Mouse (Mus musculus) midbrain, embryonic 12.5 days (tissue): ENCODE measurements around the gene Lao1. TPM values are rescaled to one million over a fixed set of nuclear protein-coding genes. Genes with fewer than 3 reads are reported as not detected.

Source experiments
- ATAC-seq: fragments of 200-750 bp; cut with Nextera tagmentation; 2 replicates; pipeline ENCODE4 v1.8.0; 2017; ENCODE audit warnings: low read depth, moderate TSS enrichment, moderate library complexity; ENCODE audit not compliant: low FRiP score
- H3K27ac ChIP-seq: fragments of 300-500 bp; sonication (generic); replicated peaks from 2 replicates; pipeline ENCODE4 v1.5.1; 2016; ENCODE audit warnings: mild to moderate bottlenecking
- H3K27me3 ChIP-seq: fragments of 300-500 bp; sonication (generic); 2 replicates; pipeline ENCODE4 v1.6.1; 2016; ENCODE audit warnings: mild to moderate bottlenecking
- H3K36me3 ChIP-seq: fragments of 300-500 bp; sonication (generic); 2 replicates; pipeline ENCODE4 v1.6.1; 2016
- H3K4me1 ChIP-seq: fragments of 300-500 bp; sonication (generic); 2 replicates; pipeline ENCODE4 v1.6.1; 2016
- H3K4me2 ChIP-seq: fragments of 300-500 bp; sonication (generic); replicated peaks from 2 replicates; pipeline ENCODE4 v1.6.1; 2016; ENCODE audit warnings: mild to moderate bottlenecking, moderate library complexity
- H3K4me3 ChIP-seq: fragments of 300-500 bp; sonication (generic); 2 replicates; pipeline ENCODE4 v1.5.1; 2016; ENCODE audit warnings: mild to moderate bottlenecking
- H3K9ac ChIP-seq: fragments of 300-500 bp; sonication (generic); replicated peaks from 2 replicates; pipeline ENCODE4 v1.6.1; 2016; ENCODE audit warnings: mild to moderate bottlenecking, moderate library complexity
- H3K9me3 ChIP-seq: fragments of 300-500 bp; sonication (generic); 2 replicates; pipeline ENCODE4 v1.6.1; 2016; ENCODE audit warnings: mild to moderate bottlenecking
- WGBS: fragments of 180-500 bp; shearing (Covaris S2); methylation state at CpG from one replicate; pipeline ENCODE4 v1.1.7; 2016; 5-methylcytosine and 5-hydroxymethylcytosine counted together
- polyA plus RNA-seq: library from polyadenylated mRNA; unstranded; fragments of >200 nt; fragmentation: Nextera tagmentation; extraction: Ambion mirVana; gene quantifications from 2 replicates; pipeline ENCODE4 v1.2.1, GENCODE M21; 2016

The Lao1 gene
- polyA plus RNA-seq, 1 experiment from 2014 or later = not detected

DNA sequence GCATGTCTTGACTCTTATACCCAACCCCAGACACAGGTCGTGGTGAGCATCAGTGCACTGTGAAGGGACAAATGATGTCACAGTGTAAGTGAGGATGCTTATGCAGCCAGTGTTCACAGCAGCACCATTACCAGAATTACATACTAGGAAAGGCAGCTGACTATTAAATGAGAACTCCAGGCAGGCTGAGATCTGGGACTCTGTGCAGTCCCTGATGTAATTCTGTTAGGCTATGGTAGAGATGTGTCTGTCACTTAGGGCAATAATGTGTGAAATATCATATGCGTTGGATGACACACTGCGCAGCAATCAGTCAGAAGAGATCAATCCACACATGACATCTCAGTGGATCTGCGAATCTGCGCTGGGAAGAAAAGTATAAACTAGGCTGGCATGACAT lies 55.7 kb downstream of the Lao1 start:
- H3K9ac ChIP-seq = no peak overlapping the region
- H3K4me3 ChIP-seq = no peak overlapping the region
- H3K4me2 ChIP-seq = no peak overlapping the region
- no peak for ATAC-seq
- no peaks in the 10 kb centered on the region for H3K9me3 ChIP-seq
- WGBS = 89% methylated on average over 5 of the region's 5 CpGs
- H3K4me1 ChIP-seq = peaks cover 10% of the 10 kb centered on the region
- H3K36me3 ChIP-seq = no peaks in the 10 kb centered on the region
- no peaks in the 10 kb centered on the region for H3K27me3 ChIP-seq
- H3K27ac ChIP-seq = no peak overlapping the region

Other genes starting within 250 kb of the Lao1 start
- gene Olfr1340, start 241.4 kb upstream of the Lao1 start, polyA plus RNA-seq = not detected in 2 replicates
- gene Olfr1339, start 229.4 kb upstream of the Lao1 start, polyA plus RNA-seq = not detected in 2 replicates
- gene Olfr1338, start 202.8 kb upstream of the Lao1 start, polyA plus RNA-seq = not detected in 2 replicates
- gene Olfr1337, start 179.0 kb upstream of the Lao1 start, polyA plus RNA-seq = not detected in 2 replicates
- gene Olfr1335, start 151.6 kb upstream of the Lao1 start, polyA plus RNA-seq = not detected in 2 replicates
- gene Olfr1333, start 125.3 kb upstream of the Lao1 start, polyA plus RNA-seq = not detected in 2 replicates
- not detected in 2 replicates for gene Olfr1331, start 96.9 kb upstream of the Lao1 start, polyA plus RNA-seq
- not detected in 2 replicates for gene Olfr1330, start 73.0 kb upstream of the Lao1 start, polyA plus RNA-seq
- not detected in 2 replicates for gene Olfr1329, start 44.1 kb upstream of the Lao1 start, polyA plus RNA-seq
- gene Olfr1328, start 23.0 kb upstream of the Lao1 start, polyA plus RNA-seq = not detected in 2 replicates
- gene Slc2a1, start 147.1 kb downstream of the Lao1 start, polyA plus RNA-seq = 116 TPM in 2 replicates
- 7.7 and 12.0 TPM in 2 replicates for gene Zfp691, start 212.6 kb downstream of the Lao1 start, polyA plus RNA-seq
- gene Ermap, start 228.4 kb downstream of the Lao1 start, polyA plus RNA-seq = 5.7 and 6.4 TPM in 2 replicates
- 168 and 190 TPM in 2 replicates for gene Svbp, start 233.7 kb downstream of the Lao1 start, polyA plus RNA-seq